Mouse (Mus musculus) midbrain, postnatal 0 days (tissue): ENCODE results near the gene Tmem120b. TPM values are rescaled to one million over a fixed set of nuclear protein-coding genes. Genes with fewer than 3 reads are reported as not detected.

Experiments used
- ATAC-seq: fragments of 200-750 bp; cut with Nextera tagmentation; 2 replicates; pipeline ENCODE4 v1.8.0; 2017; ENCODE audit warnings: moderate number of reproducible peaks, mild to moderate bottlenecking, moderate TSS enrichment, moderate library complexity; ENCODE audit not compliant: low FRiP score
- DNase-seq: peaks from one replicate; pipeline ENCODE4 v3.0.0-alpha.2; 2015; ENCODE audit warnings: low spot score
- H3K27ac ChIP-seq: fragments of 300-500 bp; sonication (generic); 2 replicates; pipeline ENCODE4 v1.5.1; 2014; ENCODE audit warnings: low read depth, mild to moderate bottlenecking, low read length, mixed read lengths
- H3K27me3 ChIP-seq: fragments of 300-500 bp; sonication (generic); 2 replicates; pipeline ENCODE4 v1.6.1; 2014; ENCODE audit warnings: low read length, control low read depth, mixed read lengths; ENCODE audit not compliant: insufficient read depth
- H3K36me3 ChIP-seq: fragments of 300-500 bp; sonication (generic); 2 replicates; pipeline ENCODE4 v1.6.1; 2014; ENCODE audit warnings: low read length, control low read depth, mixed read lengths; ENCODE audit not compliant: insufficient read depth
- H3K4me1 ChIP-seq: fragments of 300-500 bp; sonication (generic); 2 replicates; pipeline ENCODE4 v1.6.1; 2014; ENCODE audit warnings: mild to moderate bottlenecking, control low read depth, antibody characterized with exemption, low read length, mixed read lengths; ENCODE audit not compliant: insufficient read depth
- H3K4me2 ChIP-seq: fragments of 300-500 bp; sonication (generic); 2 replicates; pipeline ENCODE4 v1.6.1; 2014; ENCODE audit warnings: low read depth, mild to moderate bottlenecking, low read length, mixed read lengths; ENCODE audit not compliant: poor library complexity, severe bottlenecking
- H3K4me3 ChIP-seq: fragments of 300-500 bp; sonication (generic); 2 replicates; pipeline ENCODE4 v1.5.1; 2014; ENCODE audit warnings: low read depth, mild to moderate bottlenecking, low read length, moderate library complexity
- H3K9ac ChIP-seq: fragments of 300-500 bp; sonication (generic); replicated peaks from 2 replicates; pipeline ENCODE4 v1.6.1; 2014; ENCODE audit warnings: mild to moderate bottlenecking, low read length, moderate library complexity, mixed read lengths; ENCODE audit not compliant: poor library complexity, severe bottlenecking
- H3K9me3 ChIP-seq: fragments of 300-500 bp; sonication (generic); 2 replicates; pipeline ENCODE4 v1.6.1; 2016; ENCODE audit warnings: low read length, control low read depth
- CTCF ChIP-seq: IDR thresholded peaks from 2 replicates; pipeline ENCODE4 v1.5.1; 2016; ENCODE audit warnings: antibody characterized with exemption, mild to moderate bottlenecking
- WGBS: fragments of 180-500 bp; shearing (Covaris S2); extraction: QIAGEN DNeasy Blood & Tissue Kit; methylation state at CpG from one replicate; pipeline ENCODE4 v1.1.7; 2014; 5-methylcytosine and 5-hydroxymethylcytosine counted together
- polyA plus RNA-seq: library from polyadenylated mRNA; unstranded; fragments of >200 nt; fragmentation: Nextera tagmentation; extraction: Ambion mirVana; gene quantifications from 2 replicates; pipeline ENCODE4 v1.2.1, GENCODE M21; 2015
- total RNA-seq: library from RNA; depleted of rRNA; stranded (reverse); fragments of >200 nt; gene quantifications from 2 replicates; pipeline ENCODE4 v1.2.3, GENCODE M21; 2014

Gene Tmem120b
- total and polyA plus RNA-seq, 2 experiments from 2014 or later = 13.3 to 19.7 TPM

GRCm38 (mm10) chr5:123103556-123103955 is 35.3 kb downstream of the Tmem120b start:
- 81% methylated on average over 8 of the region's 8 CpGs for WGBS
- Histone ChIP-seq H3K27me3 (no peaks in the 10 kb centered on the region), H3K36me3 (peaks cover 33% of the 10 kb centered on the region), H3K27ac (no peak overlapping the region), H3K9ac (no peak overlapping the region), H3K4me3 (no peak overlapping the region), H3K4me1 (no peaks in the 10 kb centered on the region), H3K9me3 (no peaks in the 10 kb centered on the region), H3K4me2 (no peak overlapping the region)
- ATAC-seq (no peak), DNase-seq (no peak)
- no peak for TF ChIP-seq CTCF

- ATAC-seq (no peak), DNase-seq (no peak)
- H3K4me2 ChIP-seq = no peak overlapping the region
- TF ChIP-seq CTCF = no peak
- peaks cover 26% of the 10 kb centered on the region for H3K36me3 ChIP-seq
- no peak overlapping the region for H3K4me3 ChIP-seq
- no peaks in the 10 kb centered on the region for H3K9me3 ChIP-seq
- 81% methylated on average over 6 of the region's 6 CpGs for WGBS
- H3K27me3 ChIP-seq = no peaks in the 10 kb centered on the region
- no peak overlapping the region for H3K9ac ChIP-seq
- H3K27ac ChIP-seq = no peak overlapping the region
- peaks cover 5% of the 10 kb centered on the region for H3K4me1 ChIP-seq
These were observed 36.6 kb downstream of the Tmem120b start for GRCm38 (mm10) chr5:123104769-123105168.

- no peaks in the 10 kb centered on the region for H3K9me3 ChIP-seq
- H3K4me1 ChIP-seq = peaks cover 8% of the 10 kb centered on the region
- no peaks in the 10 kb centered on the region for H3K27me3 ChIP-seq
- WGBS = 19% methylated on average over 13 of the region's 13 CpGs
- H3K4me3 ChIP-seq = no peak overlapping the region
- TF ChIP-seq CTCF = no peak
- peak; percentile 85 for DNase-seq
- 0 out of 2 replicates have a peak overlapping the region, but pooled peaks have one; percentile 5 for H3K9ac ChIP-seq
- peaks cover 11% of the 10 kb centered on the region; the same call in 1 of the 2 replicates for H3K36me3 ChIP-seq
- peak; percentile 66; the same call in 1 of the 2 replicates for ATAC-seq
- H3K4me2 ChIP-seq = peak overlapping the region; percentile 19
- peak overlapping the region; percentile 26 for H3K27ac ChIP-seq
These were observed 41.4 kb downstream of the Tmem120b start for GRCm38 (mm10) chr5:123109452-123110203.

GRCm38 (mm10) chr5:123110296-123110721 is 42.1 kb downstream of the Tmem120b start:
- H3K36me3 ChIP-seq = 0 out of 2 replicates have a peak, but pooled peaks cover 10% of the 10 kb centered on the region
- no peak overlapping the region for H3K4me3 ChIP-seq
- H3K4me1 ChIP-seq = peaks cover 8% of the 10 kb centered on the region
- ATAC-seq = no peak
- DNase-seq = peak; percentile 69
- H3K9ac ChIP-seq = 0 out of 2 replicates have a peak overlapping the region, but pooled peaks have one; percentile 5
- 30% methylated on average over 13 of the region's 13 CpGs for WGBS
- H3K4me2 ChIP-seq = no peak overlapping the region
- peak overlapping the region; percentile 13 for H3K27ac ChIP-seq
- H3K27me3 ChIP-seq = no peaks in the 10 kb centered on the region
- no peaks in the 10 kb centered on the region for H3K9me3 ChIP-seq
- TF ChIP-seq CTCF = no peak

- H3K4me3 ChIP-seq = no peak overlapping the region
- 77% methylated on average over 11 of the region's 11 CpGs for WGBS
- no peak overlapping the region for H3K4me2 ChIP-seq
- peaks cover 20% of the 10 kb centered on the region; the same call in 1 of the 2 replicates for H3K36me3 ChIP-seq
- H3K27ac ChIP-seq = no peak overlapping the region
- no peak overlapping the region for H3K9ac ChIP-seq
- no peak for DNase-seq
- peaks cover 5% of the 10 kb centered on the region for H3K4me1 ChIP-seq
- H3K9me3 ChIP-seq = no peaks in the 10 kb centered on the region
- H3K27me3 ChIP-seq = no peaks in the 10 kb centered on the region
- TF ChIP-seq CTCF = no peak
- ATAC-seq = no peak
These were observed 45.9 kb downstream of the Tmem120b start for GRCm38 (mm10) chr5:123114109-123114508.

GRCm38 (mm10) chr5:123114924-123115323 is 46.7 kb downstream of the Tmem120b start:
- no peak overlapping the region for H3K4me2 ChIP-seq
- ATAC-seq = no peak
- no peaks in the 10 kb centered on the region for H3K27me3 ChIP-seq
- TF ChIP-seq CTCF = peak; percentile 71
- 0 out of 2 replicates have a peak overlapping the region, but pooled peaks have one; percentile 3 for H3K9ac ChIP-seq
- H3K36me3 ChIP-seq = peaks cover 28% of the 10 kb centered on the region
- H3K4me3 ChIP-seq = no peak overlapping the region
- H3K27ac ChIP-seq = no peak overlapping the region
- peak; percentile 54 for DNase-seq
- 29% methylated on average over 7 of the region's 7 CpGs for WGBS
- no peaks in the 10 kb centered on the region for H3K9me3 ChIP-seq
- peaks cover 1% of the 10 kb centered on the region; the same call in 1 of the 2 replicates for H3K4me1 ChIP-seq
